Mouse (Mus musculus): ENCODE results near the gene Aqp1. TPM values are rescaled to one million over a fixed set of nuclear protein-coding genes. Genes with fewer than 3 reads are reported as not detected.

Aqp1 gene
- polyA plus RNA-seq, 1 experiment from 2014 or later = 259 TPM

GRCm38 (mm10) chr6:55396622-55397041, 60.4 kb downstream of the Aqp1 start:
- H3K27me3 ChIP-seq = no peaks in the 10 kb centered on the region
- CTCF ChIA-PET = interaction anchor here (0.6 to 1.3 kb wide), 2 partner anchors 108 to 115 kb away, joined by 3 read pairs; no protein-coding TSS in a partner anchor
- ATAC-seq = no peak
- POLR2A ChIA-PET = no interaction called here
- no peak for TF ChIP-seq CTCF (IDR thresholded peaks at IDR 0.05)
- no peak for DNase-seq (ENCODE audit: low read depth, low spot score)
- in situ Hi-C loops (cut with MboI; ENCODE audit: low pct_unique_long_range_greater_than_20kb) = no loop called here

Other genes starting within 250 kb of the Aqp1 start
- not detected for gene Crhr2, start 203.4 kb upstream of the Aqp1 start, polyA plus RNA-seq (2021)
- 309 TPM for gene Inmt, start 161.4 kb upstream of the Aqp1 start, polyA plus RNA-seq (2021)
- gene Mindy4, start 133.0 kb upstream of the Aqp1 start, polyA plus RNA-seq (2021) = 26.0 TPM
- 0.33 TPM for gene Ghrhr, start 39.9 kb downstream of the Aqp1 start, polyA plus RNA-seq (2021)
- 0.31 TPM for gene Adcyap1r1, start 115.5 kb downstream of the Aqp1 start, polyA plus RNA-seq (2021)

Measured in Patski (cell line).